Mouse (Mus musculus) forebrain, embryonic 12.5 days (tissue): ENCODE measurements around the gene Tssc4. TPM values are rescaled to one million over a fixed set of nuclear protein-coding genes. Genes with fewer than 3 reads are reported as not detected.

Experiments used
- ATAC-seq: fragments of 200-750 bp; cut with Nextera tagmentation; 2 replicates; pipeline ENCODE4 v1.8.0; 2017; ENCODE audit warnings: moderate TSS enrichment; ENCODE audit not compliant: low FRiP score
- H3K27ac ChIP-seq: fragments of 300-500 bp; sonication (generic); 2 replicates; pipeline ENCODE4 v1.5.1; 2016; ENCODE audit warnings: mild to moderate bottlenecking
- H3K27me3 ChIP-seq: fragments of 300-500 bp; sonication (generic); 2 replicates; pipeline ENCODE4 v1.6.1; 2016; ENCODE audit warnings: mild to moderate bottlenecking
- H3K36me3 ChIP-seq: fragments of 300-500 bp; sonication (generic); replicated peaks from 2 replicates; pipeline ENCODE4 v1.6.1; 2016; ENCODE audit warnings: mild to moderate bottlenecking
- H3K4me1 ChIP-seq: fragments of 300-500 bp; sonication (generic); 2 replicates; pipeline ENCODE4 v1.6.1; 2016
- H3K4me2 ChIP-seq: fragments of 300-500 bp; sonication (generic); 2 replicates; pipeline ENCODE4 v1.6.1; 2016; ENCODE audit warnings: mild to moderate bottlenecking, moderate library complexity
- H3K4me3 ChIP-seq: fragments of 300-500 bp; sonication (generic); replicated peaks from 2 replicates; pipeline ENCODE4 v1.5.1; 2016; ENCODE audit warnings: mild to moderate bottlenecking
- H3K9ac ChIP-seq: fragments of 300-500 bp; sonication (generic); 2 replicates; pipeline ENCODE4 v1.6.1; 2016; ENCODE audit warnings: mild to moderate bottlenecking
- H3K9me3 ChIP-seq: fragments of 300-500 bp; sonication (generic); 2 replicates; pipeline ENCODE4 v1.6.1; 2016
- WGBS: fragments of 180-500 bp; shearing (Covaris S2); methylation state at CpG from one replicate; pipeline ENCODE4 v1.1.7; 2016; 5-methylcytosine and 5-hydroxymethylcytosine counted together
- polyA plus RNA-seq: library from polyadenylated mRNA; unstranded; fragments of >200 nt; fragmentation: Nextera tagmentation; extraction: Ambion mirVana; gene quantifications from 2 replicates; pipeline ENCODE4 v1.2.1, GENCODE M21; 2016

Gene Tssc4
- polyA plus RNA-seq, 1 experiment from 2014 or later, result 108 TPM

GRCm38 (mm10) chr7:143077351-143077750 lies 8.3 kb downstream of the Tssc4 start:
- Histone ChIP-seq H3K27me3 (peaks cover 3% of the 10 kb centered on the region; the same call in 1 of the 2 replicates), H3K9me3 (no peaks in the 10 kb centered on the region), H3K4me2 (no peak overlapping the region), H3K27ac (no peak overlapping the region), H3K4me3 (no peak overlapping the region), H3K4me1 (no peaks in the 10 kb centered on the region), H3K36me3 (no peaks in the 10 kb centered on the region), H3K9ac (no peak overlapping the region)
- WGBS, result 96% methylated on average over 2 of the region's 2 CpGs
- no peak for ATAC-seq

DNA sequence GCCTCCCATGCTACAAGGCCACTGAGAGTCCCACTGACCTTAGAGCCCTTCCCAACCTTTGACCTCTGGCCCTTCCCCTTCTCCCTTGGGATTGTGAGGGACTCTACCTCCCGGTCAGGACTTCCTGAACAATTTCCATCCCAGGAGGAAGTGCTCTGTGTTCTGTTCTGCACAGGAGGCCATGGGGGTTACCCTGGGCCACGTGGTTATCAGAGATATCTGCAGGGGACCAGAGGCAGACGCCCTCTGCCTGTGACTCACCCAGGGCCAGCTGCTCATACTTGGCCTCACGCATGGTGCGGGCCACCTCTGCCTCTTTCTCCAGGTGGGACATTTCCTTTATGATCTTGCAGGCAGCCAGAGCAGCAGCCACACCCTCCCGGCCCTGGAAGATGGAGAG lies 13.0 kb downstream of the Tssc4 start:
- peaks cover 13% of the 10 kb centered on the region; the same call in 1 of the 2 replicates for H3K27me3 ChIP-seq
- H3K9ac ChIP-seq, result no peak overlapping the region
- H3K9me3 ChIP-seq, result no peaks in the 10 kb centered on the region
- H3K4me1 ChIP-seq, result no peaks in the 10 kb centered on the region
- no peak overlapping the region for H3K4me2 ChIP-seq
- no peak overlapping the region for H3K27ac ChIP-seq
- no peak overlapping the region for H3K4me3 ChIP-seq
- no peak for ATAC-seq
- no peaks in the 10 kb centered on the region for H3K36me3 ChIP-seq
- 78% methylated on average over 6 of the region's 6 CpGs for WGBS

GRCm38 (mm10) chr7:143083708-143084107 lies 14.7 kb downstream of the Tssc4 start:
- no peaks in the 10 kb centered on the region for H3K36me3 ChIP-seq
- no peaks in the 10 kb centered on the region for H3K4me1 ChIP-seq
- no peak overlapping the region for H3K9ac ChIP-seq
- no peak overlapping the region for H3K4me3 ChIP-seq
- ATAC-seq, result no peak
- 72% methylated on average over 2 of the region's 2 CpGs for WGBS
- no peak overlapping the region for H3K4me2 ChIP-seq
- no peaks in the 10 kb centered on the region for H3K9me3 ChIP-seq
- no peak overlapping the region for H3K27ac ChIP-seq
- H3K27me3 ChIP-seq, result peaks cover 13% of the 10 kb centered on the region; the same call in 1 of the 2 replicates

GRCm38 (mm10) chr7:143086366-143086765 lies 17.3 kb downstream of the Tssc4 start:
- H3K27ac ChIP-seq, result no peak overlapping the region
- 47% methylated on average over 2 of the region's 2 CpGs for WGBS
- H3K9ac ChIP-seq, result no peak overlapping the region
- no peak overlapping the region for H3K4me3 ChIP-seq
- no peak overlapping the region for H3K4me2 ChIP-seq
- peaks cover 14% of the 10 kb centered on the region; the same call in 1 of the 2 replicates for H3K27me3 ChIP-seq
- no peak for ATAC-seq
- H3K9me3 ChIP-seq, result no peaks in the 10 kb centered on the region
- H3K36me3 ChIP-seq, result no peaks in the 10 kb centered on the region
- H3K4me1 ChIP-seq, result no peaks in the 10 kb centered on the region

GRCm38 (mm10) chr7:143087070-143087579 lies 18.1 kb downstream of the Tssc4 start:
- H3K27ac ChIP-seq, result no peak overlapping the region
- no peaks in the 10 kb centered on the region for H3K9me3 ChIP-seq
- no peaks in the 10 kb centered on the region for H3K4me1 ChIP-seq
- peak; percentile 55; the same call in 1 of the 2 replicates for ATAC-seq
- WGBS, result 54% methylated on average over 4 of the region's 4 CpGs
- no peaks in the 10 kb centered on the region for H3K36me3 ChIP-seq
- H3K27me3 ChIP-seq, result peaks cover 14% of the 10 kb centered on the region; the same call in 1 of the 2 replicates
- no peak overlapping the region for H3K4me3 ChIP-seq
- no peak overlapping the region for H3K4me2 ChIP-seq
- no peak overlapping the region for H3K9ac ChIP-seq

- WGBS, result 75% methylated on average over 3 of the region's 3 CpGs
- H3K4me2 ChIP-seq, result no peak overlapping the region
- no peak overlapping the region for H3K27ac ChIP-seq
- peaks cover 3% of the 10 kb centered on the region; the same call in 1 of the 2 replicates for H3K27me3 ChIP-seq
- no peaks in the 10 kb centered on the region for H3K36me3 ChIP-seq
- no peak overlapping the region for H3K9ac ChIP-seq
- H3K4me3 ChIP-seq, result no peak overlapping the region
- H3K4me1 ChIP-seq, result no peaks in the 10 kb centered on the region
- H3K9me3 ChIP-seq, result no peaks in the 10 kb centered on the region
- no peak for ATAC-seq
These were observed 24.8 kb downstream of the Tssc4 start for GRCm38 (mm10) chr7:143093847-143094246.

DNA sequence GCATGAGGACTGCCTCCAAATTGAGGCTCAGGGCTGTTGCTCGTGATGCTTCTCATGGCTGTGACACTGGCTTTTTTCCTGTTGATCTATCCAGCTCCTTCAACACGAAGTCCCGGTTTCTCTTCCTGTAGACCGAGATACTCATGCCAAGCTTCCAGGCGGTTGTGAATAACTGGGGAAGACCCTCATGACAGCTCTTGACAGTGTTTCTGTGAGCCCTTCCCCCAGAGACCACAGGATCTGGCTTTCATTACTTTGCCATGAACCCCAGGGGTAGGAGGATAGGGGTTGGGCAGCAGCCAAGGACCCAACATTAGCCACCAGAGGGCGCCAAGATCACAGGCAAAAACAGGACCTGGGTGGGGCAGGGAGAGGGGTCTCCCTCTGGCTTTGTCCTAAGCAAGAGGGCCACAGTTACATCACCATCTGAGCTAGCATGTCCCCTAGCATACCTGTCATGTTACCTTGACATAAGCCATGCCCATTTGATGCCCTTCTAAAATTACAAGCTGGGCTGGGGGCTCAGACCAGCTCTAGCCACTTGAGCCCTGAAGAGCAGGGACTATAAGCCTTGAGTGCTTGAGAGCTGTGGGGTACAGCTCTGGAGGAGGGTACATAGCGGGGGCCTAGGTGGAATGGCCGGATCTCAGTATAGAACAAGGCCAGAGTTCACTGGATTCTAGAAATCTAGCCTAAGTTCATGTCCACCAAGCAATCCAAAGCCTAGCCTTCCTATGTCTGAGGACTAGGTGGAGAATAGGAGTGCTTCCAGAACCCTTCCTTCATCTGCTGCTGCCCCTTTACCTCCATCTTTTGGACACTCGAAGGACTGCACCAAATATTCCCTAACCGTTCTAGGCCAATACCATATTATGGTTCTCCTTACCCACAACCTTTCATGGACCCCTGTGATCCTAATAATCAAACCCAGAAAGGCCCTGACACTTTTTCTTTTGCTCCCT lies 25.8 kb downstream of the Tssc4 start, which contains the start of gene Trpm5:
TSS of gene Trpm5 (minus strand) at position 51 of the 962 bp plus-strand sequence.
- no peaks in the 10 kb centered on the region for H3K4me1 ChIP-seq
- H3K4me3 ChIP-seq, result no peak within 1 kb of the TSS
- no peak within 1 kb of the TSS for H3K27ac ChIP-seq
- no peaks in the 10 kb centered on the region for H3K9me3 ChIP-seq
- no peaks in the 10 kb centered on the region for H3K36me3 ChIP-seq
- H3K9ac ChIP-seq, result no peak within 1 kb of the TSS
- H3K4me2 ChIP-seq, result no peak within 1 kb of the TSS
- ATAC-seq, result no peak
- WGBS, result 51% methylated on average over 10 of the region's 10 CpGs
- peaks cover 3% of the 10 kb centered on the region; the same call in 1 of the 2 replicates for H3K27me3 ChIP-seq

GRCm38 (mm10) chr7:143095554-143095907 lies 26.5 kb downstream of the Tssc4 start:
- Histone ChIP-seq H3K4me1 (no peaks in the 10 kb centered on the region; the same call in 1 of the 2 replicates), H3K27me3 (peaks cover 7% of the 10 kb centered on the region; the same call in 1 of the 2 replicates), H3K4me3 (no peak overlapping the region), H3K36me3 (no peaks in the 10 kb centered on the region), H3K9ac (no peak overlapping the region), H3K4me2 (no peak overlapping the region), H3K27ac (no peak overlapping the region), H3K9me3 (no peaks in the 10 kb centered on the region)
- ATAC-seq, result no peak
- WGBS, result 56% methylated on average over 1 of the region's 1 CpGs

- WGBS, result 75% methylated on average over 4 of the region's 4 CpGs
- H3K27ac ChIP-seq, result no peak overlapping the region
- no peak for ATAC-seq
These were observed 31.7 kb downstream of the Tssc4 start for GRCm38 (mm10) chr7:143100759-143101158.

GRCm38 (mm10) chr7:143105258-143105897 lies 36.3 kb downstream of the Tssc4 start:
- no peak overlapping the region for H3K4me3 ChIP-seq
- peaks cover 7% of the 10 kb centered on the region for H3K4me1 ChIP-seq
- H3K36me3 ChIP-seq, result no peaks in the 10 kb centered on the region
- H3K9ac ChIP-seq, result no peak overlapping the region
- WGBS, result 79% methylated on average over 11 of the region's 11 CpGs
- H3K27me3 ChIP-seq, result peaks cover 72% of the 10 kb centered on the region
- no peak overlapping the region for H3K27ac ChIP-seq
- no peak for ATAC-seq
- H3K4me2 ChIP-seq, result no peak overlapping the region
- H3K9me3 ChIP-seq, result no peaks in the 10 kb centered on the region

More at GRCm38 (mm10) chr7:143100759-143101158, 31.7 kb downstream of the Tssc4 start:
- no peak overlapping the region for H3K4me2 ChIP-seq
- H3K9me3 ChIP-seq, result no peaks in the 10 kb centered on the region
- H3K4me1 ChIP-seq, result no peaks in the 10 kb centered on the region; the same call in 1 of the 2 replicates
- peaks cover 33% of the 10 kb centered on the region for H3K27me3 ChIP-seq
- no peaks in the 10 kb centered on the region for H3K36me3 ChIP-seq
- no peak overlapping the region for H3K9ac ChIP-seq
- H3K4me3 ChIP-seq, result no peak overlapping the region

GRCm38 (mm10) chr7:143106062-143106461 lies 37.0 kb downstream of the Tssc4 start, which contains the start of gene Kcnq1:
Gene Kcnq1, plus strand, starts transcription at chr7:143106362.
- H3K4me2 ChIP-seq, result peak within 1 kb of the TSS; percentile 45
- no peak within 1 kb of the TSS for H3K27ac ChIP-seq
- no peak within 1 kb of the TSS for H3K9ac ChIP-seq
- H3K9me3 ChIP-seq, result no peaks in the 10 kb centered on the region
- no peak for ATAC-seq
- peaks cover 70% of the 10 kb centered on the region for H3K27me3 ChIP-seq
- H3K4me1 ChIP-seq, result peaks cover 7% of the 10 kb centered on the region
- 64% methylated on average over 4 of the region's 4 CpGs for WGBS
- peak within 1 kb of the TSS; percentile 27 for H3K4me3 ChIP-seq
- no peaks in the 10 kb centered on the region for H3K36me3 ChIP-seq
